8 mouse cellular contexts compared by ENCODE assay signal in genomic region chr10:80418311-80418710, GRCm38 (mm10). TPM values are rescaled to one million over a fixed set of nuclear protein-coding genes. Genes with fewer than 3 reads are reported as not detected.
DNase-seq lines count a peak whose midpoint lies in the region; ATAC-seq and TF ChIP-seq lines count a peak whose summit lies in the region.

No protein-coding gene starts in this region.

- H3K9ac ChIP-seq in embryonic facial prominence, embryonic 13.5 days, result peak overlapping the region; percentile 11; the same call in 1 of the 2 replicates
- no peak overlapping the region for H3K9ac ChIP-seq in limb, embryonic 14.5 days (ENCODE audit: low read depth, low read length, severe bottlenecking)

- ATAC-seq in embryonic facial prominence, embryonic 13.5 days (ENCODE audit: insufficient number of reproducible peaks, insufficient read depth, low FRiP score, low TSS enrichment, low read depth), result no peak
- ATAC-seq in limb, embryonic 14.5 days (ENCODE audit: low FRiP score, low read depth), result no peak

- no peaks in the 10 kb centered on the region for H3K27me3 ChIP-seq in embryonic facial prominence, embryonic 13.5 days
- no peaks in the 10 kb centered on the region for H3K27me3 ChIP-seq in limb, embryonic 14.5 days (ENCODE audit: control insufficient read depth, insufficient read depth, low read length)

- H3K4me3 ChIP-seq in embryonic facial prominence, embryonic 13.5 days, result no peak overlapping the region
- no peak overlapping the region for H3K4me3 ChIP-seq in limb, embryonic 14.5 days (replicated peaks; ENCODE audit: low read length)

- peaks cover 99% of the 10 kb centered on the region for H3K36me3 ChIP-seq in embryonic facial prominence, embryonic 13.5 days
- peaks cover 99% of the 10 kb centered on the region for H3K36me3 ChIP-seq in limb, embryonic 14.5 days (ENCODE audit: control insufficient read depth, insufficient read depth, low read length)

- no peak overlapping the region for H3K27ac ChIP-seq in embryonic facial prominence, embryonic 13.5 days
- no peak overlapping the region; the same call in 1 of the 2 replicates for H3K27ac ChIP-seq in limb, embryonic 14.5 days (replicated peaks; ENCODE audit: low read depth, low read length)

- no peaks in the 10 kb centered on the region for H3K9me3 ChIP-seq in embryonic facial prominence, embryonic 13.5 days
- H3K9me3 ChIP-seq in limb, embryonic 14.5 days (ENCODE audit: control insufficient read depth, low read length), result no peaks in the 10 kb centered on the region

- DNase-seq in heart, postnatal 4 days, result peak; percentile 44
- DNase-seq in heart, postnatal 14 days, result no peak
- peak; percentile 69 for DNase-seq in NIH3T3 (ENCODE audit: low read depth)
- DNase-seq in limb, embryonic 14.5 days (ENCODE audit: low spot score), result peak; percentile 31
- peak; percentile 96 for DNase-seq in retina, postnatal 1 day
- DNase-seq in layer of hippocampus, postnatal 25 days (ENCODE audit: extremely low spot score in 1 of 2, low spot score in 1 of 2), result no peak
- no peak for DNase-seq in heart, postnatal 36 days

- peaks cover 12% of the 10 kb centered on the region; the same call in 1 of the 2 replicates for H3K4me1 ChIP-seq in embryonic facial prominence, embryonic 13.5 days
- no peaks in the 10 kb centered on the region for H3K4me1 ChIP-seq in limb, embryonic 14.5 days (ENCODE audit: control insufficient read depth, insufficient read depth, low read length)

- TF ChIP-seq POLR2A in limb, embryonic 14.5 days (IDR thresholded peaks at IDR 0.05; ENCODE audit: borderline replicate concordance, extremely low read depth, insufficient read depth, insufficient read length), result no peak

- WGBS in embryonic facial prominence, embryonic 13.5 days, result 72% methylated on average over 3 of the region's 3 CpGs
- WGBS in limb, embryonic 14.5 days, result 62% methylated on average over 3 of the region's 3 CpGs

- no peak overlapping the region for H3K4me2 ChIP-seq in embryonic facial prominence, embryonic 13.5 days
- no peak overlapping the region for H3K4me2 ChIP-seq in limb, embryonic 14.5 days (replicated peaks; ENCODE audit: low read depth, low read length, severe bottlenecking)

- intact Hi-C loops in heart, postnatal 14 days (cut with DNase I), result no loop called here
- intact Hi-C loops in heart, postnatal 36 days (cut with DNase I), result no loop called here

RNA-seq across cellular contexts. Expression of gene Uqcr11, which starts 11.7 kb away (rescaled TPM):
- total RNA-seq in heart, postnatal 4 days (2021), result 1,000 to 10,000 TPM; 1,257 to 1,372 TPM
- 1,000 to 10,000 TPM; 1,852 to 1,908 TPM for total RNA-seq in heart, postnatal 14 days (2021)
- polyA plus RNA-seq in embryonic facial prominence, embryonic 13.5 days (2015; fragmentation: Nextera tagmentation; extraction: Ambion mirVana), result 447 and 479 TPM in 2 replicates
- polyA plus RNA-seq in limb, embryonic 14.5 days (2012; rRNA removed), result 572 and 718 TPM in 2 replicates
- 617 and 707 TPM in 2 replicates for polyA plus RNA-seq in limb, embryonic 14.5 days (2014; fragmentation: Nextera tagmentation; extraction: Ambion mirVana)
- 100 to 1,000 TPM; 520 to 551 TPM for total RNA-seq in layer of hippocampus, postnatal 25 days (2021)
- 1,000 to 10,000 TPM; 1,920 to 2,020 TPM for total RNA-seq in heart, postnatal 36 days (2021)

RNA-seq across cellular contexts. Expression of gene Tcf3, which starts 15.1 kb away (rescaled TPM):
- total RNA-seq in heart, postnatal 4 days (2021), result 10 to 100 TPM; 58.6 to 60.1 TPM
- 10 to 100 TPM; 31.7 to 32.5 TPM for total RNA-seq in heart, postnatal 14 days (2021)
- 162 and 183 TPM in 2 replicates for polyA plus RNA-seq in embryonic facial prominence, embryonic 13.5 days (2015; fragmentation: Nextera tagmentation; extraction: Ambion mirVana)
- 191 and 260 TPM in 2 replicates for polyA plus RNA-seq in limb, embryonic 14.5 days (2012; rRNA removed)
- 129 and 147 TPM in 2 replicates for polyA plus RNA-seq in limb, embryonic 14.5 days (2014; fragmentation: Nextera tagmentation; extraction: Ambion mirVana)
- 10 to 100 TPM; 26.9 to 32.1 TPM for total RNA-seq in layer of hippocampus, postnatal 25 days (2021)
- total RNA-seq in heart, postnatal 36 days (2021), result 10 to 100 TPM; 17.9 to 20.9 TPM

RNA-seq across cellular contexts. Expression of gene Mbd3, which starts 19.0 kb away (rescaled TPM):
- 100 to 1,000 TPM; 137 to 140 TPM for total RNA-seq in heart, postnatal 4 days (2021)
- total RNA-seq in heart, postnatal 14 days (2021), result 10 to 100 TPM; 78.6 to 84.0 TPM
- polyA plus RNA-seq in embryonic facial prominence, embryonic 13.5 days (2015; fragmentation: Nextera tagmentation; extraction: Ambion mirVana), result 263 and 297 TPM in 2 replicates
- 267 and 270 TPM in 2 replicates for polyA plus RNA-seq in limb, embryonic 14.5 days (2012; rRNA removed)
- polyA plus RNA-seq in limb, embryonic 14.5 days (2014; fragmentation: Nextera tagmentation; extraction: Ambion mirVana), result 196 and 214 TPM in 2 replicates
- 100 to 1,000 TPM; 138 to 159 TPM for total RNA-seq in layer of hippocampus, postnatal 25 days (2021)
- 10 to 100 TPM; 82.1 to 82.2 TPM for total RNA-seq in heart, postnatal 36 days (2021)

RNA-seq across cellular contexts. Expression of gene Mex3d, which starts 30.9 kb away (rescaled TPM):
- 10 to 100 TPM; 20.2 to 22.2 TPM for total RNA-seq in heart, postnatal 4 days (2021)
- total RNA-seq in heart, postnatal 14 days (2021), result 10 to 100 TPM; 11.8 to 12.2 TPM
- polyA plus RNA-seq in embryonic facial prominence, embryonic 13.5 days (2015; fragmentation: Nextera tagmentation; extraction: Ambion mirVana), result 8.9 and 10.4 TPM in 2 replicates
- 44.0 and 60.0 TPM in 2 replicates for polyA plus RNA-seq in limb, embryonic 14.5 days (2012; rRNA removed)
- 8.2 and 9.0 TPM in 2 replicates for polyA plus RNA-seq in limb, embryonic 14.5 days (2014; fragmentation: Nextera tagmentation; extraction: Ambion mirVana)
- 10 to 100 TPM; 18.9 to 19.3 TPM for total RNA-seq in layer of hippocampus, postnatal 25 days (2021)
- 1 to 10 TPM; 8.1 to 8.6 TPM for total RNA-seq in heart, postnatal 36 days (2021)

Comparison
In these comparisons a context has a peak if more than half of its experiments do, and no peak if none do; other contexts are left out.
1. DNase-seq: peak in heart, postnatal 4 days (single experiment), NIH3T3 (single experiment), limb, embryonic 14.5 days (single experiment) and retina, postnatal 1 day (single experiment); none in heart, postnatal 14 days (0 of 2), layer of hippocampus, postnatal 25 days (0 of 2) and heart, postnatal 36 days (0 of 2).